Mouse (Mus musculus) Muller cell, postnatal 12 days (primary cell): ENCODE measurements at regions not wholly inside any gene's neighbourhood (a gene's known extent, or its start where the extent isn't known, plus 50 kb on each side); places are given as distances from the start of the nearest gene placed in this dataset.

Experiments
- DNase-seq: peaks from one replicate; pipeline ENCODE4 v3.0.0-alpha.2; 2015; ENCODE audit errors: inconsistent ontology term

DNA sequence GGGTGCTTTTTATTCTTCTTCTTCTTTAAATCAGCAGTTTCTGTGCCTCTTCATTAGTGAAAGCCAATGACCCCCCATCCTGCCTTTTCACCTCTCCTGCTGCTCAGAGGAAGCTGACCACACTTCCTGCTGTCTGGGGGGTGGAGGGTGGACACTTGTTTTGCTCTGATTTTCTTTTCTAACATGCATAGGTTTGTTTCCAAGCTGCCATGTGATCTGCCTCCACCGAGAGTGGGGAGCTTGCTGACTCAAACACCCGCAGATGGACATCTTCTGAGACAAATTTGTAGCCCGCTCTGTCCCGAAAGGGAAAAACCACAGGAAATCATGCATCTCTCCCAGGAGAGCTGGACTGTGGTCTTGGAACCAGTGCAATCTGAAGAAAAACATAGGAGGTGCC, 141.3 kb downstream of the Gm826 start:
- DNase-seq: no peak

- no peak for DNase-seq
These were observed 147.9 kb downstream of the Gm826 start for GRCm38 (mm10) chr2:160186106-160186505.

- DNase-seq: no peak
These were observed 162.9 kb downstream of the Gm826 start for GRCm38 (mm10) chr2:160170975-160171515.

DNA sequence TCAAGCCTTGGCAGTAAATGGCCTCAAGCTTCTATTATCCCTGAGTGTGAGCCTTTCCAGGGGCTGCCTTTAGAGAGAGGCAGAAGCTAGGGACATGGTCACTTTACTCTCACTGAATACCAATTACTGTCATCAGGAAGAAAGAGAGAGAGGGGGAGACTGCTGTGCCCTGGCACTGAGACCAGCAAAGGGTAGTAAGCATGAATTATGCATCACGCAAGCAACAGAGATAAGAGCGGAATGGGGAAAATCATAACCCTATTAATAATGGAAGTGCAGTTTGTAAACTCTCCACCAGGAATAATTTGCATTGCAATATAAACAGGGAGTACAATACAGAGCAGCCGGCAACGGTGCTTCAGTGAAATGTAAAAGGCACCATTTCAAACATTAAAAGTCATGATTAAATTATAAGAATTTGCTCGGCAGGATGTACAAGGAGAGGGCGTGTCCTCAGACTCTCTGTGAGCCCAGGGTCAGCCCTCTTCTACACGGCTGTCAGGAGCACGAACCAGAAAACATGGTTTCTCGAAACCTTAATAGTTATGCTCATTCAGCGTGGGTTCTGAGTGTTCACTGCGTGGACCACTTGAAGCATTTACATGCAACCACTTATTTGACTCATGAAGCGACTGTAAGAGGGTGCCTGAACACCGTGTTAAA, 175.2 kb downstream of the Gm826 start:
- no peak for DNase-seq

DNA sequence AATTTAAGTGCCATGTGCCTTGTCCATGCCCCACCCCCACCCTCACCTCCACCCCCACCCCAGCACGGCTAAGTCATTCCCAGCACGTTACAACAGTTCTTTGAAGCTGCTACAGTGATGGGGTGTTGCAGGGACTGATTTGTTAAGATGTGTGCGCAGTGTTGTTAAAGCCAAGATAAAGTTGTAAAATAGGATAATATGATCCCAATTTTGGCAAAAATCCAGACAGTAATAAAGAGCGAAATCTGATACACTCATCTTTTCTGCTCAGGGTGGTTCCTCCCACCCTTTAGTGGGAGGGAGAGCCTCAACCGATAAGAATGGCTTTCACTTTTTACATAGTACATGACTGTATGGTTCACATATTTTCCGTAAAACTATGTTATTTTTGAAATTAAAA, 180.2 kb downstream of the Gm826 start:
- no peak for DNase-seq

DNA sequence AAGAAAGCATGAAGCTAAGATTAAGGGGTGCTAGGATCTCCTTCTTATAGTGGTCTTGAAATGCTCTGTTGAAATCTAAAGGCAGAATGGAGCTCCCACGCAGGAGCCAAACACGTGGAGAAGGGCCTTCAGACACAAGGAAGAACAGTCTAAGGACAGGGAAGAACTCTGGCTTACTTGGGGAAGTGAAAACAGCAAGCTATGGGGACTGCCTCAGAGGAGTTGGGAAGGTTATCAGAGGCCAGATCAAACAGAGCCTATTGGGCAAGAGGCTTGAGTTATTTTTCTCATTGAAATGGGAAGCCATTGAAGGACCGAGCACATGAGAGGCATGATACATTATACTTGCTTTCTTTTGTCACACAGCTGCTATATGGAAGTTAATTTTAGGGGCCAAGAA, 181.9 kb downstream of the Gm826 start:
- DNase-seq: no peak

DNA sequence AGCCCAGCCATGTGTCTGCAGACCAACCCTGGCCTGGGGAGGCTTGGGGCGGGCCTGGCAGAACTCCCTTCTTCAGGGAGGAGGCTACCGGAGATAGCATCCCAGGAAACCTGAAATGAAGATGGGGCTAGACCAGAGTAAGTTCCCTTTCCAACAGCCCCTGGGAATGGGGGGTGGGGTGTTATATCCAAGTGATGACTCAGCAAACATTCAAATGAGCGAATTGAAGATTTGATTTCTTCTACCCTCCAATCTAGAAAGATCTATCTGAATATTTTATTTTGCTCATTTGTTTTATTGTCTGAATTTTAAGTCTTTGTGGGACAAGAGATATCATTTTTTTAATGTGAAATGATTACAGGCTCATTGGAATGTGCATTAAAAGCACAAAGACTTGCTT, 185.0 kb downstream of the Gm826 start:
- no peak for DNase-seq

- DNase-seq: no peak
These were observed 185.4 kb downstream of the Gm826 start for GRCm38 (mm10) chr2:160148516-160148915.

DNA sequence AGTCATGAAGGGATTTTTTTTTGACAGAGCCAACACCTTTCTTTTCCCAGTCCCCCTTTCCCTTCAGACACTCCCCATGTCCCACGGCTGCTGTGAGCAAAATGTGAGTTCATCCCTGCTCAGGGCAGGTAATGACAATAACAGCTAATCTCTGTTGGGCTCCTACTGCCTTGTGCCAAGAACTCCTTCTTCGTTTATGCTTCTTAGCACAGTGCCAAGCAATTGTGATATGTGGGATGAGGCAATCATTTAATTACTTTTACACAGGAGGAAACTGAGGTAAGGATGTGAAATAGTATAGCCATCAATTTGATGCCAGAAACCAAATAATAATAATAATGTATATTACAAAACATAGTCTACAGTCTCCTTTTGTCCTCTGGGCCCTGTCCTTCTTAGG, 185.9 kb downstream of the Gm826 start:
- no peak for DNase-seq

DNA sequence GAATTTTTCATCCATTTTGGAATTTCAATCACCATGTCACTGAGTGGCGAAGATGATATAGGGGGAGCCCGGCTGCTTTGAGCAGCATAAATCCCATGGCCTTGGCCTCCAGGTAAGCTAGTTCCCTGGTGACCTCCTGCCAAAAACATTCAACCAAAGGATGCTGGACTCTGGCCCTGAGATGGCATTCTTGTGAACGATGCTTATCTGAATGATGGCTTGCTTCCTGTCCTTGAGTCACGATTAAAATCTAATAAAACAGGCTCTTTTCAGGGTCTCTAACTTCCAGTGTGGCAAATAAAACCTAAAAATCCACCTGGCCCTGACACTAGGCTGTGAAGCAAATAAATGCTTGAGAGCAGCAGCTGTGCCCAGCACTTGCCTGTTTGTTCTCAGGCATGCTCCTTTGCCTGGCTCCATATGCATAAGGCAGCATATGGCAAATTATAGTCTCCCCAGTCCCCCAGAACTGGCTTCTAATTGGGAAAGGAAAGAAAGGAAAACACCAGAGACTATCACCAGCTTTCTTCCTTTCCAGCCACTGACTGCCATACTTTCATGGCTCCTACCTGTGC, 193.7 kb downstream of the Gm826 start:
- no peak for DNase-seq

GRCm38 (mm10) chr2:160138091-160138490, 195.9 kb downstream of the Gm826 start:
- DNase-seq: no peak

- no peak for DNase-seq
These were observed 202.2 kb downstream of the Gm826 start for GRCm38 (mm10) chr2:160131797-160132196.

DNA sequence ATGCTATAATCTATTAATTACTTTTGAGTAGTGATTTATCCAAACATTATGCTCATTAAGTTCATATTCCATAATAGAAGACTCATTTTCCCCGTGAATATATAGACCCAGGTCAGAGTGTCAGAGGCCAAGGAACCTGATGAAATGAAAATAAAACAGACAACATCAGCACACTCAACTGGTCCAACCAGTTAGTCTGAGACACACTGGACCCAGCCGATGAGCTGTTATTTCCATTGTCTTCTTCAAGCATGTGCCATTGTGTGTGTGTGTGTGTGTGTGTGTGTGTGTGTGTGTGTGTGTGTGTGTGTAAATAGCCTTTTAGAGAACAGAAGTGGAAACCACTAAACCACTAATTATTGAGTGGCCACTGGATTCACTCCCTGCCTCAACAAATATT, 202.6 kb downstream of the Gm826 start:
- DNase-seq: no peak

- DNase-seq: no peak
These were observed 216.8 kb downstream of the Gm826 start for GRCm38 (mm10) chr2:160117148-160117547.

DNA sequence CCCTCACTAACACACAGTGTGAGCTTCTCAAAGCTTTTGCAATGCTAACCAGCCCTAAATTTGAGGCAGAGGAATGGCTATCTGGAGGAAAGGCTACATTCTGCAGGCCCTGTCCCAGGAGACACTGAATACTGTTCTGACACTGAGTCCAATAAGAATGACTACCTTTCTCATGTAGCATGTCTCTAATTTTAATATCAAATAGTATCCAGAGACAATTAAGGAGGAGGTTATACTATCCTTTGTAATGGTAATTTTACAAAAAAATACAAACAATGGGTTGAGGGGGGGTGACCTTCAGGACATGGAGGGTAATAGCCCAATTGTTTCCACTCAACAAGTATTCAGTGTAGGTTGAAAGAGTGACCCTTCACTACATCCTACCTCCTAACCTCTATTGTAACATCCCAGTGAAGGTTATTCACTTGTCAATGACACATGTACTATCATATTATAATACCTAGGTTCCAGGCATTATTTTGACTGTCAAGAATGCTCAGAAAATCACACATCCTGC, 222.7 kb downstream of the Gm826 start:
- no peak for DNase-seq

DNA sequence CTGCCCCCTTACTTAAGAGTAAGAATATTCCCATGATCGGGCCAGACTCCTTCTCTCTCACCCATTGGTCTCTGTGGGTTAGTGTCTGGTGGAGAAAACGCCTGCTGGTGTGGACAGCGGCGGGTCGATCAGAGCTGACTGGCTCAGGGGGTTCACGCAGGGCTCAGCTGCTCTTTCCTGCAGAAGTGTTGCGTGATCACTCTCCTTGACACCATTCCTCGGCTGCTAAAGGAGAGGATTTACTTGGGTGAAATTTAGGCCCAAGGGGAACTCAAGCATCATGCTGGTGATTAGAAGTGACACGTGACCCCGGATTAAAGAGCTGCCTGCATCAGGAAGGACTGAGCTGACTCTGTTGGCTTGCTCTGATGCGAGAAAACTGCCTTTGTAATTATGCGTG, 240.9 kb downstream of the Gm826 start:
- DNase-seq: no peak

DNA sequence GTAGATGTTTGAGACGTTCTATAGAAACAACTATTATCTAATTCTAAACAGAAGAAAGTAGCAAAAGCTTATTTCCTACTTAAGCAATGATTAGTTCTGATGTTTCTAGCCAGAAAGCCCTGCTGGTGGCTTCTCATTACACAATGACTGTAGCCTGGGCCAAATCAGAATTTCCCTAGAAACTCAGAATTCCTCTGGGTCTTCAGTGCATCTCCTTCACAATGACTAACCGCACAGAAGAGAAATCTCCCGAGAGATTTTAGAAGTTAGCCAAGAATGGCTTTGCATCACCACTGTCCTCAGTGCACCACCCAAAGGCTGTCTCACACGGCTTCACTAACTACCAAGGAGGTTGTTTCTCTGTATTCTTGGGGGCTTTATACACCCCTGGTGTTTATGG, 248.0 kb downstream of the Gm826 start:
- peak; percentile 27 for DNase-seq

- no peak for DNase-seq
These were observed 250.3 kb downstream of the Gm826 start for GRCm38 (mm10) chr2:160083674-160084073.

- no peak for DNase-seq
These were observed 251.8 kb downstream of the Gm826 start for GRCm38 (mm10) chr2:160082106-160082653.

DNA sequence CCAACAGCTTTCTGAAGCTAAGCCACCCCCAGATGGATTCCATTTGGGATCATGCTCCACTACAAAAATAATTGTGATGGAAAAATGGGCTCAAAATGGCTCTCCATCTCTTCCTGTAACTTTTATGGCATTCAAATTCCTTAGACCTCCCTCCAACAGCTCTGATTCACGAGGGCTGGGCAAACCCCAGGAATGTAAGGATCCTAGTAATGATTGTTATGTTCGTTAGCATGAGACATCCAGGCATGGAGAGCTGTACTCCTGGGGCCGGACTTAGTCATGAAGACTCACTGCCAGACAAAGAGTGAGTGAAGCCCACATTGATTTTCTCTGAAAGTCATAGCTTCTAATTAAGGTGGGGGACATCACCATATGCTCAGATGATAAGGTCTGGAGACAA, 258.3 kb downstream of the Gm826 start:
- peak; percentile 69 for DNase-seq

GRCm38 (mm10) chr2:160070441-160070840, 263.5 kb downstream of the Gm826 start:
- DNase-seq: no peak

DNA sequence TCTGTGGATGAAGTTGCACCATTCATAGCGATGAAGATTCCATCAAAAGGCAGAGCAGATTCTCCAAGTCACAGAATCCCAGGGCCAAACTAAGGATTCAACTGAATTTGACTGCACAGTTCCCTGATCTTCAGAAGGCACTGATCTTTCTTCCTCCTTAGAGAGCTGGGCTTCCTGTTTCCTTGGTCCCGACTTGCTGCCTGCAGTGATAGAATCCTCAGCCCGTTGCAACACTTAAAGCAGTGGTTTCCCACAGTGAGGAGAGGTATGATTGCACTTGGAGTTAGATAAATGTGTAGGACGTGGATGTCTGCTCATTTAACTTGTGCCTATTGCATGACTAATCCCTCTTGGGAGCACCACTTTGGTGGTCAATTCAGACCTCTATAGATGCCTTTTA, 265.2 kb downstream of the Gm826 start:
- DNase-seq: no peak

DNA sequence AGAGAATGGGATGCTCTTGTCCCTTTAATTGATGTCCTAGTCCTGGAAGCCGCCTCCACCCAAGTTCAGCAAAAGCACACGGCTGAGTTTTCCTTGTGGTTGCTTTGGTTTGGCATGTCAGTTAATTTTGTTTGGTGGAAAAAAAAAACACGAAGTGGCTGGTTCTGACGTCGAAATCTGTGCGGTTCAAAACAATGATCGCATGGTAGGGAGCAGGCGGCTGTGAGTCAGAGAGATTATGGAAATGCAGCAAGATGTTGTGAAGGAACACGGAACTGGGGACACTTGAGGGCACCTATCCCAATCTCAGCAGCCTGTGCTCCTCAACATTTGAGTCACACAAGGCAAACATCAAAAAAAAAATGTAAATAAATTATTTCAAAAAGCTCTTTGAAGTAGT, 266.1 kb downstream of the Gm826 start:
- DNase-seq: no peak
